Mouse (Mus musculus) forebrain, embryonic 14.5 days (tissue): Measurements from ENCODE around the gene Phactr1. TPM values are rescaled to one million over a fixed set of nuclear protein-coding genes. Genes with fewer than 3 reads are reported as not detected.

Experiments
- ATAC-seq: fragments of 200-750 bp; cut with Nextera tagmentation; 2 replicates; pipeline ENCODE4 v1.8.0; 2017; ENCODE audit warnings: mild to moderate bottlenecking, moderate library complexity
- DNase-seq: peaks from one replicate; pipeline ENCODE4 v3.0.0-alpha.2; 2015; ENCODE audit warnings: low spot score
- H3K27ac ChIP-seq: fragments of 300-500 bp; sonication (generic); 2 replicates; pipeline ENCODE4 v1.5.1; 2014; ENCODE audit warnings: low read depth, mild to moderate bottlenecking, control low read depth, low read length, moderate library complexity
- H3K27me3 ChIP-seq: fragments of 300-500 bp; sonication (generic); replicated peaks from 2 replicates; pipeline ENCODE4 v1.6.1; 2014; ENCODE audit warnings: low read length, control low read depth, mixed read lengths; ENCODE audit not compliant: control insufficient read depth, insufficient read depth
- H3K36me3 ChIP-seq: fragments of 300-500 bp; sonication (generic); 2 replicates; pipeline ENCODE4 v1.6.1; 2014; ENCODE audit warnings: low read length, control low read depth; ENCODE audit not compliant: control insufficient read depth, insufficient read depth
- H3K4me1 ChIP-seq: fragments of 300-500 bp; sonication (generic); 2 replicates; pipeline ENCODE4 v1.6.1; 2014; ENCODE audit warnings: antibody characterized with exemption, low read length, control low read depth; ENCODE audit not compliant: control insufficient read depth, insufficient read depth
- H3K4me2 ChIP-seq: fragments of 300-500 bp; sonication (generic); 2 replicates; pipeline ENCODE4 v1.6.1; 2014; ENCODE audit warnings: mild to moderate bottlenecking, control low read depth, low read length
- H3K4me3 ChIP-seq: fragments of 300-500 bp; sonication (generic); 2 replicates; pipeline ENCODE4 v1.5.1; 2014; ENCODE audit warnings: low read depth, low read length, control low read depth
- H3K9ac ChIP-seq: fragments of 300-500 bp; sonication (generic); 2 replicates; pipeline ENCODE4 v1.6.1; 2014; ENCODE audit warnings: mild to moderate bottlenecking, low read length, control low read depth, moderate library complexity
- H3K9me3 ChIP-seq: fragments of 300-500 bp; sonication (generic); replicated peaks from 2 replicates; pipeline ENCODE4 v1.6.1; 2016; ENCODE audit warnings: low read length, control low read depth, mixed read lengths; ENCODE audit not compliant: control insufficient read depth
- WGBS: fragments of 180-500 bp; shearing (Covaris S2); extraction: QIAGEN DNeasy Blood & Tissue Kit; methylation state at CpG from one replicate; pipeline ENCODE4 v1.1.7; 2014; 5-methylcytosine and 5-hydroxymethylcytosine counted together
- polyA plus RNA-seq: library from polyadenylated mRNA; unstranded; fragments of >200 nt; fragmentation: Nextera tagmentation; extraction: Ambion mirVana; gene quantifications from 2 replicates; pipeline ENCODE4 v1.2.1, GENCODE M21; 2014

Phactr1 gene
- polyA plus RNA-seq, 1 experiment from 2014 or later, result 47.3 TPM

GRCm38 (mm10) chr13:43068716-43069265 lies 388.4 kb downstream of the Phactr1 start:
- peaks cover 6% of the 10 kb centered on the region; the same call in 1 of the 2 replicates for H3K4me1 ChIP-seq
- no peaks in the 10 kb centered on the region for H3K27me3 ChIP-seq
- H3K4me3 ChIP-seq, result no peak overlapping the region
- H3K4me2 ChIP-seq, result no peak overlapping the region
- DNase-seq (no peak), ATAC-seq (no peak)
- H3K9ac ChIP-seq, result no peak overlapping the region
- no peaks in the 10 kb centered on the region for H3K9me3 ChIP-seq
- H3K27ac ChIP-seq, result no peak overlapping the region
- 83% methylated on average over 8 of the region's 8 CpGs for WGBS
- no peaks in the 10 kb centered on the region for H3K36me3 ChIP-seq

GRCm38 (mm10) chr13:43070496-43070895 lies 390.1 kb downstream of the Phactr1 start:
- WGBS, result 90% methylated on average over 4 of the region's 4 CpGs
- ATAC-seq, result no peak
- Histone ChIP-seq H3K9ac (no peak overlapping the region), H3K9me3 (no peaks in the 10 kb centered on the region), H3K4me2 (no peak overlapping the region), H3K27ac (no peak overlapping the region), H3K27me3 (no peaks in the 10 kb centered on the region), H3K36me3 (no peaks in the 10 kb centered on the region), H3K4me1 (peaks cover 6% of the 10 kb centered on the region; the same call in 1 of the 2 replicates), H3K4me3 (no peak overlapping the region)
- no peak for DNase-seq

DNA sequence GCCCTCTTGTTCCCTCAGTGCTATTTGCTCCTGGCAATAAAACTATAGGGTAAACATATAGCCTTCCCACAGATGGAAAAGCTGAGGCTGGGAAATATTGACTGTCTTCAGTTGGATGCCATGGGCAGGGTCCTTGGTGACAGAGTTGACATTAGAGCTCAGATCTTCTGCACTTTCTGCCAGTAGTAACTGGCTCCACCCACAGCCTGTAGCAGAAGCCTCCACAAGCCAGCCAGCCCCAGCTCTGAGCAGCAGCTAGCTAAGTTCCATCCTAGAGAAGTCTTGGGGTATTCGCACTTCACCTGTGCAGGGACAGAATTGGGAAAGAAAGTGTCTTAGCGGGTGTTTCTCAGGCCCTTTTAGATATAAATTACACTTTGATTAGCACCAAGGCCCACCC lies 390.5 kb downstream of the Phactr1 start:
- Histone ChIP-seq H3K27me3 (no peaks in the 10 kb centered on the region), H3K9ac (no peak overlapping the region), H3K4me1 (peaks cover 6% of the 10 kb centered on the region; the same call in 1 of the 2 replicates), H3K4me3 (no peak overlapping the region), H3K27ac (no peak overlapping the region), H3K9me3 (no peaks in the 10 kb centered on the region), H3K36me3 (no peaks in the 10 kb centered on the region), H3K4me2 (no peak overlapping the region)
- DNase-seq (no peak), ATAC-seq (no peak)
- WGBS, result 37% methylated on average over 2 of the region's 2 CpGs

- Histone ChIP-seq H3K4me3 (no peak overlapping the region), H3K4me2 (no peak overlapping the region), H3K36me3 (0 out of 2 replicates have a peak, but pooled peaks cover 2% of the 10 kb centered on the region), H3K9me3 (no peaks in the 10 kb centered on the region), H3K9ac (no peak overlapping the region), H3K27me3 (no peaks in the 10 kb centered on the region), H3K4me1 (peaks cover 6% of the 10 kb centered on the region; the same call in 1 of the 2 replicates), H3K27ac (no peak overlapping the region)
- DNase-seq (no peak), ATAC-seq (no peak)
- 83% methylated on average over 6 of the region's 6 CpGs for WGBS
Measured at GRCm38 (mm10) chr13:43075456-43075855, 395.0 kb downstream of the Phactr1 start.

- Histone ChIP-seq H3K4me2 (no peak overlapping the region), H3K4me1 (no peaks in the 10 kb centered on the region), H3K4me3 (no peak overlapping the region), H3K9me3 (no peaks in the 10 kb centered on the region), H3K9ac (no peak overlapping the region), H3K27me3 (no peaks in the 10 kb centered on the region), H3K27ac (no peak overlapping the region), H3K36me3 (0 out of 2 replicates have a peak, but pooled peaks cover 2% of the 10 kb centered on the region)
- ATAC-seq (no peak), DNase-seq (peak; percentile 13)
- WGBS, result 85% methylated on average over 9 of the region's 9 CpGs
Measured at GRCm38 (mm10) chr13:43077485-43077884, 397.1 kb downstream of the Phactr1 start.

DNA sequence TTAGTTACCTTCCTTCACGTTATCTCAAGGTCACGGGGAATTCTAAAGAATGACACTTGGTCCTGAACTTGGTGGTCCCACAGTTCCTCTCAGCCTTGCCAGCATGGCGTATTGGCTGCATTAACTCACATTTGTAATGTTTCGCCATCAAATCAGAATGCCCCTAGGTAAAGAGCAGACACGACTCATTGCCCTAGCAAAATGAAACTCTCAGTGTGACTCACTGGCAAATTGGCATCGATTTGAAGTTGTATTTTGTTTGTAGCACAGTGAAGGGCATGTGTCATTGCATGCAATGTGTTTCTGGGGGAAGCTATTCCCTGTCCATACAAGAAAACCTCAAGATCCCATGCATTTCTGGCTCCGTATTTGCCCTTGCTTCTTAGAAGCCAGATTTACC lies 404.8 kb downstream of the Phactr1 start:
- no peaks in the 10 kb centered on the region for H3K27me3 ChIP-seq
- WGBS, result 92% methylated on average over 7 of the region's 7 CpGs
- H3K4me3 ChIP-seq, result no peak overlapping the region
- no peak for DNase-seq
- H3K36me3 ChIP-seq, result no peaks in the 10 kb centered on the region
- H3K4me2 ChIP-seq, result no peak overlapping the region
- no peak overlapping the region for H3K27ac ChIP-seq
- no peak overlapping the region for H3K9ac ChIP-seq
- no peaks in the 10 kb centered on the region for H3K4me1 ChIP-seq
- no peak for ATAC-seq
- no peaks in the 10 kb centered on the region for H3K9me3 ChIP-seq

DNA sequence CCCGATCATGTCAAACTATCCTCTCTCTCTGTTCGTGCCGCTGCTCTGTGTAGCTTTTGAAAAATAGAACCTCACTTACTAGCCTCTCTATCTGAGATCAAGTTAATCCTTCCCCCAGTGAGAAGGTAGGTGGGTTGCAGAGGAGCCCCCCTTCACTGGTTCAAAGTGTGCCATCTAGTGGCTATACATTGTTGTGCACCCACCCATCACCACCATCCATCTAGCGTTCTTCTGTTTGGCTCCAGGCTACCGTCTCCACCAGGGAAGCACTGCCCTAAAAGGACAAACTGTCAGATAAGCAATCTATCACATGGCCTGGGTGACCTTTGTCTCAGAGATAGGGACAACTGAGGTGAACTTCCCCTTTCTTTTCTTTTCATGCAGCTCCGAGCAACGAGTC lies 413.9 kb downstream of the Phactr1 start:
- Histone ChIP-seq H3K27ac (no peak overlapping the region), H3K36me3 (peaks cover 2% of the 10 kb centered on the region; the same call in 1 of the 2 replicates), H3K4me1 (no peaks in the 10 kb centered on the region), H3K4me3 (no peak overlapping the region), H3K4me2 (no peak overlapping the region), H3K27me3 (no peaks in the 10 kb centered on the region), H3K9ac (no peak overlapping the region), H3K9me3 (no peaks in the 10 kb centered on the region)
- DNase-seq (peak; percentile 64), ATAC-seq (peak; percentile 52; the same call in 1 of the 2 replicates)
- WGBS, result 52% methylated on average over 7 of the region's 7 CpGs

GRCm38 (mm10) chr13:43102943-43103342 lies 422.5 kb downstream of the Phactr1 start:
- Histone ChIP-seq H3K27me3 (no peaks in the 10 kb centered on the region), H3K36me3 (no peaks in the 10 kb centered on the region), H3K4me2 (no peak overlapping the region), H3K9me3 (no peaks in the 10 kb centered on the region), H3K9ac (no peak overlapping the region), H3K4me3 (no peak overlapping the region), H3K27ac (no peak overlapping the region), H3K4me1 (no peaks in the 10 kb centered on the region)
- ATAC-seq, result no peak
- no peak for DNase-seq
- WGBS, result 85% methylated on average over 7 of the region's 7 CpGs

DNA sequence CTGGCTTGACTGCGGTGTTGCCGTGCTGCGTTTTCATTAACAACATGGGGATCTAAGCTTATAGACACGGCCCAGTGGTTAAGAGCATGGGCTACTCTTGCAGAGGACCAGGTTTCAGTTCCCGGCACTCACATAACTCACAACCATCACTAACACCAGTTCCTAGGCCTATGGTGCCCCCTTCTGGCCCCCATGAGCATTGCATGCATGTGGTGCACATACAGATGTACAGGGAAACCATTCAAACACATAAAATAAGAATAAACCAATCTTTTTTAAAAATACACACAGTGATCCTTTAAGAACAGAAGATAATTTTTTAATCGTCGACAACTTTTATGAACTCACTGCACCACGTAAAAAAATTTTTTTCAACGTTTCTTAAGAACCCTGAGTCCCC lies 424.1 kb downstream of the Phactr1 start:
- Histone ChIP-seq H3K4me1 (no peaks in the 10 kb centered on the region), H3K4me3 (no peak overlapping the region), H3K9ac (no peak overlapping the region), H3K9me3 (no peaks in the 10 kb centered on the region), H3K4me2 (no peak overlapping the region), H3K27ac (no peak overlapping the region), H3K27me3 (no peaks in the 10 kb centered on the region), H3K36me3 (no peaks in the 10 kb centered on the region)
- WGBS, result 98% methylated on average over 9 of the region's 9 CpGs
- no peak for DNase-seq
- no peak for ATAC-seq
